Comparison of ENCODE assay signal across 20 mouse cellular contexts in the genomic region with DNA sequence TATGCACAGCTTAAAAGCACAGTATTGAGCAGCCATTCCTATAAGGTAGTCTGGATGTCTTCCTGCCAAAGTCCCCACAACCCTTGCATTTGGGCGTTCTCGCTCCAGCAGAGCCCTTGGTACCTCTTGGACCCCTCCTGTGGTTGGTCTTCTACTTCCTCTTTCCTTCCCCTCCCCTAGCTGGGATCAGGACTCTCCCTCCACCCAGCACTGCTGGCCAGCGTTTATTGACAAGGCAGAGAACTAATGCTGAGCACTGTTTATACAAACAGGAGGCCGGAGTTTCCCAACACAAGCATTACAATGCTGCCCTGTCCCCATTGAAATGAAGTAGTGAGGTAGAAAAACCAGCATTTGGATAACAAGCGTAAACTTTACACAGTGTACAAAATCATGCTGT. TPM values are rescaled to one million over a fixed set of nuclear protein-coding genes. Genes with fewer than 3 reads are reported as not detected.
DNase-seq lines count a peak whose midpoint lies in the region; ATAC-seq lines count a peak whose summit lies in the region.
"Had no signal": no experiment of that assay in that cellular context is flagged by ENCODE, and none has a peak within 500 bp of the region (broad histone marks: within the 10 kb centered on the region; RNA-seq: fewer than 3 reads in every experiment).

No protein-coding gene starts in this region.

- peaks cover 7% of the 10 kb centered on the region; the same call in 1 of the 2 replicates for H3K4me1 ChIP-seq in liver, embryonic 12.5 days
- H3K4me1 ChIP-seq in liver, embryonic 13.5 days (replicated peaks): 0 out of 2 replicates have a peak, but pooled peaks cover 8% of the 10 kb centered on the region
- H3K4me1 ChIP-seq in midbrain, embryonic 10.5 days: peaks cover 4% of the 10 kb centered on the region; the same call in 1 of the 2 replicates
- H3K4me1 ChIP-seq: forebrain, embryonic 12.5 days had no signal

- ATAC-seq in liver, embryonic 12.5 days: no peak; the same call in 1 of the 2 replicates
- peak; percentile 48 for ATAC-seq in liver, embryonic 13.5 days (ENCODE audit: low read depth)
- peak; percentile 54; the same call in 1 of the 2 replicates for ATAC-seq in megakaryocyte, adult 5-6 weeks (ENCODE audit: poor library complexity, severe bottlenecking)

- no peak overlapping the region for H3K4me3 ChIP-seq in liver, embryonic 12.5 days
- H3K4me3 ChIP-seq in liver, embryonic 13.5 days (replicated peaks): no peak overlapping the region
- no peak overlapping the region for H3K4me3 ChIP-seq in midbrain, embryonic 10.5 days
- H3K4me3 ChIP-seq: embryonic facial prominence, embryonic 13.5 days; forebrain, embryonic 12.5 days; heart, embryonic 10.5 days; hindbrain, embryonic 13.5 days had no signal

- peaks cover 32% of the 10 kb centered on the region for H3K27me3 ChIP-seq in liver, embryonic 12.5 days (replicated peaks)
- H3K27me3 ChIP-seq in liver, embryonic 13.5 days: peaks cover 13% of the 10 kb centered on the region
- H3K27me3 ChIP-seq in midbrain, embryonic 10.5 days (ENCODE audit: low read depth, poor library complexity, severe bottlenecking): peaks cover 46% of the 10 kb centered on the region
- H3K27me3 ChIP-seq: CH12.LX; embryonic facial prominence, embryonic 13.5 days had no signal

- H3K9ac ChIP-seq in liver, embryonic 12.5 days: no peak overlapping the region
- H3K9ac ChIP-seq in liver, embryonic 13.5 days: no peak overlapping the region
- H3K9ac ChIP-seq: embryonic facial prominence, embryonic 13.5 days; forebrain, embryonic 12.5 days; hindbrain, embryonic 13.5 days had no signal

- H3K4me2 ChIP-seq in liver, embryonic 12.5 days: no peak overlapping the region
- no peak overlapping the region for H3K4me2 ChIP-seq in liver, embryonic 13.5 days
- H3K4me2 ChIP-seq: embryonic facial prominence, embryonic 13.5 days; forebrain, embryonic 12.5 days; hindbrain, embryonic 13.5 days had no signal

- peaks cover 62% of the 10 kb centered on the region for H3K36me3 ChIP-seq in liver, embryonic 12.5 days
- peaks cover 25% of the 10 kb centered on the region for H3K36me3 ChIP-seq in liver, embryonic 13.5 days
- H3K36me3 ChIP-seq in midbrain, embryonic 10.5 days: peaks cover 98% of the 10 kb centered on the region

- H3K9me3 ChIP-seq in liver, embryonic 12.5 days (replicated peaks): no peaks in the 10 kb centered on the region
- no peaks in the 10 kb centered on the region for H3K9me3 ChIP-seq in liver, embryonic 13.5 days (replicated peaks)
- no peaks in the 10 kb centered on the region for H3K9me3 ChIP-seq in midbrain, embryonic 10.5 days (replicated peaks)
- H3K9me3 ChIP-seq: embryonic facial prominence, embryonic 13.5 days; forebrain, embryonic 12.5 days; heart, embryonic 10.5 days; hindbrain, embryonic 13.5 days had no signal

- WGBS in liver, embryonic 12.5 days (ENCODE audit: insufficient replicate concordance): 40% methylated on average over 5 of the region's 5 CpGs
- WGBS in liver, embryonic 13.5 days (ENCODE audit: insufficient replicate concordance): 33% methylated on average over 5 of the region's 5 CpGs
- WGBS in midbrain, embryonic 10.5 days: 89% methylated on average over 5 of the region's 5 CpGs

- H3K27ac ChIP-seq in liver, embryonic 12.5 days: 0 out of 2 replicates have a peak overlapping the region, but pooled peaks have one; percentile 20
- no peak overlapping the region for H3K27ac ChIP-seq in liver, embryonic 13.5 days
- no peak overlapping the region for H3K27ac ChIP-seq in midbrain, embryonic 10.5 days (replicated peaks)
- H3K27ac ChIP-seq: embryonic facial prominence, embryonic 13.5 days; forebrain, embryonic 12.5 days; heart, embryonic 10.5 days; hindbrain, embryonic 13.5 days had no signal

- DNase-seq in liver: no peak
- no peak for DNase-seq in liver, embryonic 13.5 days
- no peak for DNase-seq in right cerebral cortex, postnatal 36 days (ENCODE audit: low spot score in 2 of 2)
- DNase-seq in midbrain, embryonic 10.5 days (ENCODE audit: low spot score): no peak
- DNase-seq in kidney, adult 11 months: no peak
- DNase-seq: adrenal gland, postnatal 10 days; cerebellum, adult 11-12 months; cerebellum, adult 9-10 months; cerebellum, postnatal 25 days; gastrocnemius, postnatal 36 days; heart, adult 18-20 months; heart, postnatal 10 days; heart, postnatal 4 days had no signal

RNA-seq across cellular contexts. Expression of a gene that starts 12.3 kb away (rescaled TPM):
- 0.23 and 0.58 TPM in 2 replicates for polyA plus RNA-seq in liver, embryonic 12.5 days (2016; fragmentation: Nextera tagmentation; extraction: Ambion mirVana)
- polyA plus RNA-seq in liver, embryonic 13.5 days (2015; fragmentation: Nextera tagmentation; extraction: Ambion mirVana): 0.31 and 0.37 TPM in 2 replicates
- 1.6 and 2.0 TPM in 2 replicates for total RNA-seq in megakaryocyte, adult 5-6 weeks (2015)
- total RNA-seq in megakaryocyte, adult 5-6 weeks (2017): 1.5 and 2.9 TPM in 2 replicates
- 2.5 and 2.9 TPM in 2 replicates for polyA plus RNA-seq in midbrain, embryonic 10.5 days (2016; fragmentation: Nextera tagmentation; extraction: Ambion mirVana)

RNA-seq across cellular contexts. Expression of a gene that starts 28.0 kb away (rescaled TPM):
- polyA plus RNA-seq in liver, embryonic 12.5 days (2016; fragmentation: Nextera tagmentation; extraction: Ambion mirVana): 29.1 and 30.3 TPM in 2 replicates
- 22.5 and 25.3 TPM in 2 replicates for polyA plus RNA-seq in liver, embryonic 13.5 days (2015; fragmentation: Nextera tagmentation; extraction: Ambion mirVana)
- total RNA-seq in megakaryocyte, adult 5-6 weeks (2015): 5.8 and 6.0 TPM in 2 replicates
- total RNA-seq in megakaryocyte, adult 5-6 weeks (2017): 6.4 and 9.7 TPM in 2 replicates
- 48.0 and 50.2 TPM in 2 replicates for polyA plus RNA-seq in midbrain, embryonic 10.5 days (2016; fragmentation: Nextera tagmentation; extraction: Ambion mirVana)

RNA-seq across cellular contexts. Expression of a gene that starts 31.8 kb away (rescaled TPM):
- polyA plus RNA-seq in liver, embryonic 12.5 days (2016; fragmentation: Nextera tagmentation; extraction: Ambion mirVana): 1.6 and 2.4 TPM in 2 replicates
- polyA plus RNA-seq in liver, embryonic 13.5 days (2015; fragmentation: Nextera tagmentation; extraction: Ambion mirVana): 1.5 and 1.6 TPM in 2 replicates
- 6.1 and 9.2 TPM in 2 replicates for total RNA-seq in megakaryocyte, adult 5-6 weeks (2015)
- 0.59 and 1.3 TPM in 2 replicates for total RNA-seq in megakaryocyte, adult 5-6 weeks (2017)
- 7.0 and 7.4 TPM in 2 replicates for polyA plus RNA-seq in midbrain, embryonic 10.5 days (2016; fragmentation: Nextera tagmentation; extraction: Ambion mirVana)

RNA-seq across cellular contexts. Expression of a gene that starts 47.3 kb away (rescaled TPM):
- 19.4 and 19.9 TPM in 2 replicates for polyA plus RNA-seq in liver, embryonic 12.5 days (2016; fragmentation: Nextera tagmentation; extraction: Ambion mirVana)
- 13.1 and 15.6 TPM in 2 replicates for polyA plus RNA-seq in liver, embryonic 13.5 days (2015; fragmentation: Nextera tagmentation; extraction: Ambion mirVana)
- total RNA-seq in megakaryocyte, adult 5-6 weeks (2015): 246 and 291 TPM in 2 replicates
- total RNA-seq in megakaryocyte, adult 5-6 weeks (2017): 287 and 303 TPM in 2 replicates
- 23.7 and 27.1 TPM in 2 replicates for polyA plus RNA-seq in midbrain, embryonic 10.5 days (2016; fragmentation: Nextera tagmentation; extraction: Ambion mirVana)
